Mouse (Mus musculus): ENCODE results near the gene Ppp1r14d.

The Ppp1r14d gene

DNA sequence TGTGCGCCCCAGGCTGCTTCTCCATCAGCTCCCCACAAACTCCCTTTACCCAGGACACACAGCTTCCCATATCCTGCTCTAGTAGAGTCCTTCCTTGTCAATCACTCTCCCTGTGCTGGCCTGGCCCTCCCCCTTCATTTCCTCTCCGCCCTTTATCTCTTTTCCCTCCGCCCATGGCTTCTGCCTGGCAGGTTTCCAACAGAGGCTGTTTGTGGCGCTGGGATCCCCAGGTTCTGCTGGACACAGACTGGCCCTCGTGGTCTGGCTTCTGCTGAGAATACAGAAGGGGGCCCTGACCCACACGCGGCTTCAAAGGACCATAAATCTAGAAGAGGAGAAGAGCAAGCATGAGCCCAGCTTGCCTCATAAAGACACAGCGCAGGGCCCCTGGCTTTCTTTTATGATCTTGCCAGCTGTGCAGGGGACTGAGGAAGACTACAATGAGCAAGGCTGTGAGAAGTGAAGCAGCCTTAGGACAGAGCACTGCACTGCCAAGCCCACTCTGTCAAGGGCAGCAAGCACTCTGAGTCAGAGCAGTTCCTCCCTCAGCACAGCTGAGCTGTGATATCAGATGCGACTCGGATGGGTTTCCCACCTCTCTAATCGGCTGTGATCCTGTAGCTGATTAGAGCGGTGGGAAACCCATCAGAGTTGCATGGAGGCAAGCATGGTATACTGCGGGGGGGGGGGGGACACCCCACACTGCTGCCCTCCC, 56.7 kb downstream of the Ppp1r14d start:
- no peak for DNase-seq (ENCODE audit: low read depth, low spot score)

- no peak for DNase-seq (ENCODE audit: low read depth, low spot score)
Measured at GRCm38 (mm10) chr2:119172446-119172845, 57.3 kb downstream of the Ppp1r14d start.

DNA sequence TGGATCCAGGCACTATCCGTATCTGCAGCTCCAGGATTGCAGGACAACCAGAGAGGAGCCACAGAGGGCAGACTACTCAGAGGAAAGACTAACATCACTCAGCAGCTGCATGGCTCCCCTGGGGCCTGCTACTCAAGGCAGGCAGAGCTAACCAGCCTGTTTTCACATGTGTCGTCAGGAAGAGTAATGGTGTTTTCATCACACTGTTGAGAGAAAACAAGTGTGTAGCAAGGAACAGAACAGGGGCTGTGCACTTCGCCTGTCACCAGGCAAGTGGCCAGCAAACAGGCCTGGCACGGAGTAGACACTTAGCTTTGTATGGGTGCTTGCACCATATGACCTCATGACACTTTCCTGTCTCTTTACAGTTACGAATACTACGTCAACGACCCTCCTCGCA, 58.1 kb downstream of the Ppp1r14d start:
- no peak for DNase-seq (ENCODE audit: low read depth, low spot score)

GRCm38 (mm10) chr2:119170282-119170681, 59.4 kb downstream of the Ppp1r14d start:
- DNase-seq (ENCODE audit: low read depth, low spot score) = no peak

Measured in retina, adult 2 months (tissue).